ENCODE assay signal across 16 mouse cellular contexts in genomic region chr19:57954131-57954530, GRCm38 (mm10).
"Had no signal": no experiment of that assay in that cellular context is flagged by ENCODE, and none has a peak within 500 bp of the region (broad histone marks: within the 10 kb centered on the region; RNA-seq: fewer than 3 reads in every experiment).

No protein-coding gene starts in this region.

- H3K4me3 ChIP-seq: lung, embryonic 15.5 days; midbrain, embryonic 10.5 days; midbrain, embryonic 12.5 days; neural tube, embryonic 12.5 days; stomach, embryonic 15.5 days had no signal

- DNase-seq: liver, postnatal 0 days; lung, adult 2 months; lung, postnatal 14 days; lung, postnatal 4 days; midbrain, embryonic 14.5 days; right cerebral cortex, postnatal 14 days; thymus, adult 18-20 months; thymus, postnatal 14 days; thymus, postnatal 36 days had no signal

- H3K27me3 ChIP-seq: lung, embryonic 15.5 days; midbrain, embryonic 12.5 days; neural tube, embryonic 12.5 days; stomach, embryonic 15.5 days had no signal

- H3K9ac ChIP-seq: liver, postnatal 0 days; lung, embryonic 15.5 days; midbrain, embryonic 12.5 days; neural tube, embryonic 12.5 days; stomach, embryonic 15.5 days had no signal

- H3K36me3 ChIP-seq: lung, embryonic 15.5 days; midbrain, embryonic 10.5 days; midbrain, embryonic 12.5 days; neural tube, embryonic 12.5 days; stomach, embryonic 15.5 days had no signal

- H3K9me3 ChIP-seq: lung, embryonic 15.5 days; midbrain, embryonic 10.5 days; midbrain, embryonic 12.5 days; neural tube, embryonic 12.5 days; stomach, embryonic 15.5 days had no signal

- H3K4me2 ChIP-seq: lung, embryonic 15.5 days; midbrain, embryonic 12.5 days; neural tube, embryonic 12.5 days; stomach, embryonic 15.5 days had no signal

- H3K4me1 ChIP-seq: lung, embryonic 15.5 days; midbrain, embryonic 10.5 days; stomach, embryonic 15.5 days had no signal

- ATAC-seq: liver, postnatal 0 days; lung, postnatal 0 days; midbrain, embryonic 16.5 days had no signal

- H3K27ac ChIP-seq: lung, embryonic 15.5 days; midbrain, embryonic 10.5 days; midbrain, embryonic 12.5 days; neural tube, embryonic 12.5 days; stomach, embryonic 15.5 days had no signal
